Mouse (Mus musculus) small intestine, adult 2 months (tissue): ENCODE data around the gene Camk1g. TPM values are rescaled to one million over a fixed set of nuclear protein-coding genes. Genes with fewer than 3 reads are reported as not detected.

Experiments used
- H3K27ac ChIP-seq: fragments of 200-500 bp; 2 replicates; pipeline ENCODE4 v1.5.1; 2012; ENCODE audit warnings: low read depth, low read length, control low read depth, inconsistent platforms; ENCODE audit not compliant: insufficient read depth
- H3K27me3 ChIP-seq: fragments of 200-500 bp; 2 replicates; pipeline ENCODE4 v1.6.1; 2012; ENCODE audit warnings: mild to moderate bottlenecking, moderate library complexity, low read length, inconsistent platforms; ENCODE audit not compliant: control insufficient read depth, insufficient read depth
- H3K36me3 ChIP-seq: fragments of 200-500 bp; 2 replicates; pipeline ENCODE4 v1.6.1; 2012; ENCODE audit warnings: mild to moderate bottlenecking, low read length, control low read depth, inconsistent platforms; ENCODE audit not compliant: control insufficient read depth, insufficient read depth
- H3K4me1 ChIP-seq: fragments of 200-500 bp; 2 replicates; pipeline ENCODE4 v1.6.1; 2012; ENCODE audit warnings: low read length, inconsistent platforms, mixed read lengths; ENCODE audit not compliant: control insufficient read depth, insufficient read depth, insufficient read length
- H3K4me3 ChIP-seq: fragments of 200-500 bp; 2 replicates; pipeline ENCODE4 v1.5.1; 2012; ENCODE audit warnings: low read depth, mild to moderate bottlenecking, control low read depth, inconsistent platforms, low read length, moderate library complexity
- CTCF ChIP-seq: fragments of 200-500 bp; IDR thresholded peaks from 2 replicates; pipeline ENCODE4 v1.5.1; 2012; ENCODE audit warnings: low read depth, mild to moderate bottlenecking, control low read depth, inconsistent platforms, low read length, moderate library complexity, mixed read lengths; ENCODE audit not compliant: insufficient replicate concordance, insufficient read length; ENCODE audit errors: extremely low read depth
- POLR2A ChIP-seq: fragments of 200-500 bp; IDR thresholded peaks from 2 replicates; pipeline ENCODE4 v1.6.1; 2012; ENCODE audit warnings: low read depth, mild to moderate bottlenecking, control low read depth, inconsistent platforms, low read length, moderate library complexity
- WGBS: fragments of 180-500 bp; shearing (Covaris S2); methylation state at CpG from one replicate; pipeline ENCODE4 v1.1.7; 2018; 5-methylcytosine and 5-hydroxymethylcytosine counted together
- polyA plus RNA-seq: library from polyadenylated mRNA; depleted of rRNA; stranded (reverse); fragments of >200 nt; gene quantifications from 2 replicates; pipeline ENCODE4 v1.2.3, GENCODE M21; 2012

Gene Camk1g
- polyA plus RNA-seq, 1 experiment = 0.41 TPM

DNA sequence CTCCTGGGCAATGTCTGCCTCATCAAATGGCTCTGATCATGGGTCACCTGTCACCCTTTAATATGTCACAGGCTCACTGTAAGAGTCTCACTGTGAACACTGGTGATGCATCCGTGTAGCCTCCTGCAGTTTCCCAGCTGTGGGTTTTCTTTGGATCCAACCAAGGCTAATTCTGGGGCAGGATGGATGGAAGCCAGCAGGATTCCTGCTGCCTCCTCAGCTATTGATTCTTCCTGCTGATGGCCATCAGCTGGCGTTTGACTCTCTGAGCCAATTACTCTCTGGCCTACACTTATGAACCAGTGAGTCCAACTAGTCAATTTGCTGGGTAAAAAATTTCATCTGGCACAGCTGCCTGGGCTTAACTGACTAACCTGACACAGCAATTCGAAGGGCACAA, 10.9 kb downstream of the Camk1g start:
- WGBS = 62% methylated on average over 3 of the region's 3 CpGs
- Histone ChIP-seq H3K27ac (no peak overlapping the region), H3K4me3 (no peak overlapping the region), H3K36me3 (no peaks in the 10 kb centered on the region), H3K4me1 (no peaks in the 10 kb centered on the region), H3K27me3 (no peaks in the 10 kb centered on the region)
- no peak for TF ChIP-seq POLR2A
- TF ChIP-seq CTCF = no peak

DNA sequence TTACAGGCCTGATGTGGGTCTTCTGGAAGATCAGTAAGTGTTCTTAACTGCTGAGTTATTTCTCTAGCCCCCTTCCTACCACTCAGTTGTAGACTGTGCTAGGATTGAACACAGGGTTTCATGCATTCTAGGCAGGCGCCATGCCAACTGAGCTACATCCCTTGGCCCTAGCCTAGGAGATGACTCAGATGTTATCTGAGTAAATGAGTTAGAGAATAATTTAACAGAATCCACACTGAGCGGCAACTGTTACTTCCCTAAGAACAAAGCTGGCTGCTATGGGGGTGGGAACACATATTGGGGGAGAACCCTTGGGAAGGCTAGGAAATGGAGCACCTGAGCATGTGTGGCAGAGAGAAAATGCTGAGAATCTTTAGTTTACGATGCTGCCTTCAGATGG, 18.5 kb downstream of the Camk1g start:
- 86% methylated on average over 3 of the region's 3 CpGs for WGBS

DNA sequence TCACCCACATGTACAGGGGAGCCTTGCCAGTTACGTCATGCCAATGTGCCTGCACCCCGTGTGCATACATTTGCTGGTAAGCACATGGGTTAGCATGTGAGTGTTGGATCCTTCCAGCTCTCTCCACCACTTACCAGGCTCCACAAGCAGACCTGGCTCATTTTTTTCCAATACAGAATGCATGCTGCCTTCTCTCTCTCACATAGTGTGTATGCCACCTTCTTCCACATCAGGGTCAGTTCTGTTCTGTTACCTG, 19.6 kb downstream of the Camk1g start:
- Histone ChIP-seq H3K4me3 (no peak overlapping the region), H3K27ac (no peak overlapping the region), H3K36me3 (no peaks in the 10 kb centered on the region), H3K27me3 (no peaks in the 10 kb centered on the region), H3K4me1 (no peaks in the 10 kb centered on the region; the same call in 1 of the 2 replicates)
- 85% methylated on average over 2 of the region's 2 CpGs for WGBS
- TF ChIP-seq CTCF (no peak), POLR2A (no peak)

More for the DNA sequence above, 18.5 kb downstream of the Camk1g start:
- H3K4me3 ChIP-seq = no peak overlapping the region
- no peak for TF ChIP-seq CTCF
- no peak for TF ChIP-seq POLR2A
- no peak overlapping the region for H3K27ac ChIP-seq
- no peaks in the 10 kb centered on the region for H3K27me3 ChIP-seq
- no peaks in the 10 kb centered on the region for H3K36me3 ChIP-seq
- no peaks in the 10 kb centered on the region; the same call in 1 of the 2 replicates for H3K4me1 ChIP-seq

DNA sequence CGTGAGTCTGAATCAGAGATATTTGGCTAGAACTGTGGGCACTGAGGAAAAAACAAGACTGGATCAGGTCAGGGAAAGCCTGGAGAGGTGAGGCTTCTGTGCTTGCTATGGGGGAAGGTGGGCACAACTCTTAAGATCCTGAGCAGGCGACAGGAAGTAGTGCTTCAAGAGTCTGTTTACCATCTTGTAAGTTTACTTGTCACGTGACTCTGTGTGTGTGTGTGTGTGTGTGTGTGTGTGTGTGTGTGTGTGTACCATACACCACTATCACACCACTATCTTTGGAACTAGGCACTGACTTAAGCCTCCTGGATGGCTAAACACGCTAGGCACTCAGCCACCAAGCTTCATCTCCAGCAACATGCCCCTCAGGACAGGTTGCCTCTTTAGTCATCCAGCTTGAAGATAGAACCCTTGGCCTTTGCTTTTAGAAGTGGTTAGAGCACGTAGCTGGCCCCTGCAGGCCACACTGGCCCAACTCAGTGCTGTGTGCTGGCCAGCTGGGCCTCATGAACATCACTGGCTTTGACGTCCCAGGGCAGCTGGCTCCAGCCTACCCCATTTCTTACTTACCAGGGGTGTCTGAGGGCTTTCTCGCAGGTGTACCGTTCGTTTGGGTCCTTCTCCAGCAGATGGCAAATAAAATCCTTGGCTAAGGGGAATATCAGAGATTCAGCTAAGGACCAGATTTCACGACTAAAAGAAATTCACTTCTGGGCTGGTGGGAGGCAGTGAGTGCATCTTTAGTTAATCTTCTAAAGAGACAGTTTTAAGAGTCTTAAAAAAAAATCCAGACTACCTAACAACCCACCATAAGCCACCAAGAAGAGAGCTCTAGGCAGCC, 20.2 kb downstream of the Camk1g start:
- H3K36me3 ChIP-seq = no peaks in the 10 kb centered on the region
- TF ChIP-seq CTCF (no peak), POLR2A (no peak)
- H3K27ac ChIP-seq = no peak overlapping the region
- whole genome bisulfite sequencing = 77% methylated on average over 10 of the region's 10 CpGs
- H3K4me3 ChIP-seq = no peak overlapping the region
- H3K27me3 ChIP-seq = no peaks in the 10 kb centered on the region
- no peaks in the 10 kb centered on the region; the same call in 1 of the 2 replicates for H3K4me1 ChIP-seq

DNA sequence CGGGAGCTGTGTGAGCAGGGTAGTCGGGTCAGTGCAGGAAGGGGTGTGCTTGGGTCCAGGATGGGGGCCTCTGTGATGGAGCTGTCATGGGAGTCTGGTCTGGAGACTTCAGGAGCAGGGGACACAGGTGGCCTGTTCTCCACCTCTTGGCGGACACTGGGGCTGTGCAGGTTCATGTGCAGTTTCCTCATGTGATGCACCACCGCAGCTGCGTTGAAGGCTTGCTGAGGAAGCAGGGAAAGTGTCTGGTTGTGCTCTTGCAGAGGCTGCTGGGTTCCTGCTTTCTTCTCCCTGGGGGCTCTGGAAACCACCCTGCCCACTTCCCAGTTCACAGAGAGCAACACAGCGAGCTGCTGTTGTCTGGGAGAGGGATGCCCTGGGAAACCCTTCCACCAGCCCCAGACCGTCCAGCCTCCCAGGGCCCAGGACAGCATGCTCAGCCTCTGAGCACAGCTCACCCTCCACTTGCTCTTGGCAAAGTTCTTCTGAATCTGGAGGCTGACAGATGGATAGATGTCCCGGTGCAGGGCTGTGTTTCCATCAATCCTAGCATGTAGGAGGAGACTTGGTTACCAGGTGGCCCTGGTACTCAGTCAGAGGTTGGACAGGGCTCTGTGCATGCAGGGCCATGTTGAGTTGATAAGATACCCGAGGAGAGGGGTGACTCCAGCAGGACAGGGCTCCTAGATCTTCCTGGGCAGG, 21.7 kb downstream of the Camk1g start:
- TF ChIP-seq CTCF = no peak
- no peak for TF ChIP-seq POLR2A
- 79% methylated on average over 9 of the region's 9 CpGs for WGBS
- H3K4me3 ChIP-seq = no peak overlapping the region
- no peaks in the 10 kb centered on the region for H3K27me3 ChIP-seq
- H3K4me1 ChIP-seq = no peaks in the 10 kb centered on the region; the same call in none of the 2 replicates
- no peaks in the 10 kb centered on the region for H3K36me3 ChIP-seq
- no peak overlapping the region for H3K27ac ChIP-seq

DNA sequence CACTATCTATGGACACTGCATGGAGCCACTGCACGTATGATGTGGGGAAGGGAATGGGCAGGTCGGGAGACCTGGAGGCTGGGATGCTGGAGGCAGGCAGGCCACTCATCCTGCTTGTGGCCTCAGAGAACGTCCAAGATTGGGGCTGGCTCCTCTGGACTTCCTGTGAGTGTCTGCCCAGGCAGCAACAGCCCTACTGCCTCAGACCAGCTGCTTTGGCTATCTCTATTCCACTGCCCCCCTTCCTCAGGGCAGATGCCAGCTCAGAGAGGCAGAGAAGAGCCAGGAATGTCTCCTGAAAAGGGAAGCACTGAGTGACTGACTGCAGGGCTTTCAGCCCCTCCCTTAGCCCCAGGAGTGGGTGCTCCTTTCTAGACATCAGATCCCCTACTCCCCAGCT, 23.2 kb downstream of the Camk1g start:
- H3K27me3 ChIP-seq = no peaks in the 10 kb centered on the region
- no peaks in the 10 kb centered on the region; the same call in none of the 2 replicates for H3K4me1 ChIP-seq
- H3K27ac ChIP-seq = no peak overlapping the region
- 69% methylated on average over 3 of the region's 3 CpGs for WGBS
- no peaks in the 10 kb centered on the region for H3K36me3 ChIP-seq
- H3K4me3 ChIP-seq = no peak overlapping the region
- TF ChIP-seq CTCF (no peak), POLR2A (no peak)

DNA sequence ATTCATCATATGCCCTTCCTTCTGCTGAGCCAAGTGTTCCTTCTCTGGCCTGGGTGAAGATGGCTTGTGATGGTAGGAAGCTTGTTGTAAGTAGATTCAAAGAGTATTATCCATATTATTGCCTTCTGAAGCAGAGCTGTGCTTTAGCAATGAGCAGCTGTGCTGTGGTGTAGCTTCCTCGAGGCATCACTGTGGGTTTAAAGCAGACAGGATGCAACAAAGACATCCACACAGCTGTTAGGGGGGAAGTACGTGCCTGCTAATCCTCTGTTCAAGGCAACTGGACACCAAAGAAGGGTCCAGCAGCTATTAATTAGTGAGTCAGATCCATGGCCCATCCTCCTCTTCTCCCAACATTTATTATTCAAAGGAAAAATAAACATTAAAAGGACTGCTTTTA, 25.1 kb downstream of the Camk1g start:
- Histone ChIP-seq H3K27ac (no peak overlapping the region), H3K4me1 (no peaks in the 10 kb centered on the region; the same call in none of the 2 replicates), H3K36me3 (no peaks in the 10 kb centered on the region), H3K27me3 (no peaks in the 10 kb centered on the region), H3K4me3 (no peak overlapping the region)
- TF ChIP-seq POLR2A = no peak
- no peak for TF ChIP-seq CTCF
- WGBS = 60% methylated on average over 2 of the region's 2 CpGs
